Mouse (Mus musculus): ENCODE results near the gene Nuak2. TPM values are rescaled to one million over a fixed set of nuclear protein-coding genes. Genes with fewer than 3 reads are reported as not detected.

The Nuak2 gene
- polyA plus RNA-seq, 1 experiment: 4.7 TPM

DNA sequence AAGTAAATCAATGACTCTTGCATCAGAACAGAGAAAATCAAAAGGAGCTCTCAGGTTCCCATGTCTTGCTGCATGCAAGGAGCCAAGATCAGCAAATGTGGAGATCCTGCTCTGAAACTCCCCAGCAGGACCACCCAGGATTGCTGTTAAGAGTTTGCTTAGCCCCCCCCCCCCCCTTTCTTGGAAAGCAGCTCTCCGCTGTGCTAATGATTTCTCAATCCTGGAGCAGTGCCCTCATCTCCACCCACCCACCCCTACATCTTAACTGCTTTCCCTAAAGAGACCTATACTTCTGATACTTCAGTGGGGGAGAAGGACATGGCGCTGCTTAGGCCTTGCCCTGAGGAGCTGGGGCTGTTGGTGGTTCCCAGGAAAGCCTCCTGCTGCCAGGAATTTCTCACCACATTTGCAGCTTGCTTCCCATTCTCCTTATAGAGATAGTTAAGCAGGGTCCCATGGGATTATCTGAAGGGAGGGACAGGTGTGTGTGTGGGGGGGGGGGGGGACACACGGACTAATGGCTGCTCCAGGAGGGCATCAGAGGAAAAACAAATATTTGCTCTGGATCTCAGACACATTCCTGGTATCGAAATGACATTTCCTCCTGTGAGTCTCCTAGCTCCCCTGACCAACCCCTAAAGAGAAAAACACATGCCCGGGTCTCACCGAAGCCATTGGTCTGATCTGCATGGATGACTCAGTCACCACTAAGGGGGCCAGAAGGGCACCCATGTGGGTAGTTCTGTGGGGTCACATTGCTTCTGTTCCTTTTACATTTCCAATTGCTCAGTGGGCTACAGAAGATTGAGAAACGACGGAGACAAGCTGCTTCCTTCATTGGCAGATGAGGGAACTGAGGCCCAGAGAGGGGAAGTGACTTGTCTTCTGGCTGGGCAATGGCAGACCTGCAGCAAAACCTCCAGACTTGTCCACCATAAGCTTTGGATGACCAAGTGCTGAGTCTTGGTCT, 2.3 kb downstream of the Nuak2 start:
- H3K27ac ChIP-seq (ENCODE audit: control insufficient read depth, insufficient read depth, low read depth, low read length): no peak overlapping the region

DNA sequence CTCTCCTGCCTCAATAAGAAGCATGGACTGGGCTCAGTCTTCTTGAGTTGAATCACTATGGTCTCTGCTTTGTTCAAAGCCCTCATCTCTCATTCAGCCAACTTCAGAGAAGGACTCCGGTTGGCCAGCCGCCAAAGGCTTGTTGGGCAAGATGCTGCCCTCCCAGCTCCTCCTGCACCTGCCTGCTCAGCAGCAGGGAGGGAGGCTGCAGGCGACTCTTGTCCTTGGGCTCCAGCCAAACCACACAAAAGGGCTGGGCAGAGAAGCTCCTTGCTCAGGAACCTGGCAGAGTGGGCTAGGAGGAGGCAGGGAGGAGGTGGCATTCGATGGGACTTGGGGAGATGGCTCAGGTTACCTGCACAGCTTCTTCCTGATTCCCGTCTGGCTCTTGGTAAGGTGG, 3.3 kb downstream of the Nuak2 start:
- no peak overlapping the region for H3K4me3 ChIP-seq (ENCODE audit: control insufficient read depth, low read depth, low read length)
- H3K27me3 ChIP-seq (ENCODE audit: control insufficient read depth, insufficient read depth, low read length): no peaks in the 10 kb centered on the region
- H3K4me1 ChIP-seq (ENCODE audit: control insufficient read depth, insufficient read depth, low read length): peaks cover 18% of the 10 kb centered on the region
- H3K27ac ChIP-seq (ENCODE audit: control insufficient read depth, insufficient read depth, low read depth, low read length): no peak overlapping the region
- H3K36me3 ChIP-seq (ENCODE audit: control insufficient read depth, insufficient read depth, low read length): no peaks in the 10 kb centered on the region
- TF ChIP-seq POLR2A (IDR thresholded peaks at IDR 0.05; ENCODE audit: control insufficient read depth, low read depth, low read length): no peak
- TF ChIP-seq CTCF (IDR thresholded peaks at IDR 0.05; ENCODE audit: control insufficient read depth, insufficient read depth, insufficient replicate concordance, low read depth, low read length): no peak

More for the DNA sequence above, 2.3 kb downstream of the Nuak2 start:
- Histone ChIP-seq H3K4me3 (ENCODE audit: control insufficient read depth, low read depth, low read length) (no peak overlapping the region), H3K27me3 (ENCODE audit: control insufficient read depth, insufficient read depth, low read length) (no peaks in the 10 kb centered on the region), H3K4me1 (ENCODE audit: control insufficient read depth, insufficient read depth, low read length) (peaks cover 18% of the 10 kb centered on the region), H3K36me3 (ENCODE audit: control insufficient read depth, insufficient read depth, low read length) (no peaks in the 10 kb centered on the region)
- TF ChIP-seq POLR2A (IDR thresholded peaks at IDR 0.05; ENCODE audit: control insufficient read depth, low read depth, low read length) (no peak), CTCF (IDR thresholded peaks at IDR 0.05; ENCODE audit: control insufficient read depth, insufficient read depth, insufficient replicate concordance, low read depth, low read length) (no peak)

GRCm38 (mm10) chr1:132321821-132322580, 6.1 kb downstream of the Nuak2 start:
- no peaks in the 10 kb centered on the region for H3K27me3 ChIP-seq (ENCODE audit: control insufficient read depth, insufficient read depth, low read length)
- peak overlapping the region; percentile 68; the same call in 1 of the 2 replicates for H3K4me3 ChIP-seq (ENCODE audit: control insufficient read depth, low read depth, low read length)
- peaks cover 6% of the 10 kb centered on the region for H3K4me1 ChIP-seq (ENCODE audit: control insufficient read depth, insufficient read depth, low read length)
- H3K36me3 ChIP-seq (ENCODE audit: control insufficient read depth, insufficient read depth, low read length): no peaks in the 10 kb centered on the region
- peak overlapping the region; percentile 23; the same call in 1 of the 2 replicates for H3K27ac ChIP-seq (ENCODE audit: control insufficient read depth, insufficient read depth, low read depth, low read length)
- no peak for TF ChIP-seq POLR2A (IDR thresholded peaks at IDR 0.05; ENCODE audit: control insufficient read depth, low read depth, low read length)

- Histone ChIP-seq H3K4me3 (ENCODE audit: control insufficient read depth, low read depth, low read length) (peak overlapping the region; percentile 68), H3K36me3 (ENCODE audit: control insufficient read depth, insufficient read depth, low read length) (no peaks in the 10 kb centered on the region), H3K4me1 (ENCODE audit: control insufficient read depth, insufficient read depth, low read length) (peaks cover 6% of the 10 kb centered on the region), H3K27me3 (ENCODE audit: control insufficient read depth, insufficient read depth, low read length) (no peaks in the 10 kb centered on the region), H3K27ac (ENCODE audit: control insufficient read depth, insufficient read depth, low read depth, low read length) (peak overlapping the region; percentile 28)
- no peak for TF ChIP-seq CTCF (IDR thresholded peaks at IDR 0.05; ENCODE audit: control insufficient read depth, insufficient read depth, insufficient replicate concordance, low read depth, low read length)
- TF ChIP-seq POLR2A (IDR thresholded peaks at IDR 0.05; ENCODE audit: control insufficient read depth, low read depth, low read length): no peak
These were observed 7.0 kb downstream of the Nuak2 start for GRCm38 (mm10) chr1:132322711-132323542.

- H3K4me1 ChIP-seq (ENCODE audit: control insufficient read depth, insufficient read depth, low read length): peaks cover 6% of the 10 kb centered on the region
- no peaks in the 10 kb centered on the region for H3K27me3 ChIP-seq (ENCODE audit: control insufficient read depth, insufficient read depth, low read length)
- TF ChIP-seq CTCF (IDR thresholded peaks at IDR 0.05; ENCODE audit: control insufficient read depth, insufficient read depth, insufficient replicate concordance, low read depth, low read length): no peak
- TF ChIP-seq POLR2A (IDR thresholded peaks at IDR 0.05; ENCODE audit: control insufficient read depth, low read depth, low read length): no peak
- no peak overlapping the region for H3K27ac ChIP-seq (ENCODE audit: control insufficient read depth, insufficient read depth, low read depth, low read length)
- H3K36me3 ChIP-seq (ENCODE audit: control insufficient read depth, insufficient read depth, low read length): no peaks in the 10 kb centered on the region
- H3K4me3 ChIP-seq (ENCODE audit: control insufficient read depth, low read depth, low read length): no peak overlapping the region
These were observed 10.9 kb downstream of the Nuak2 start for GRCm38 (mm10) chr1:132326777-132327176.

DNA sequence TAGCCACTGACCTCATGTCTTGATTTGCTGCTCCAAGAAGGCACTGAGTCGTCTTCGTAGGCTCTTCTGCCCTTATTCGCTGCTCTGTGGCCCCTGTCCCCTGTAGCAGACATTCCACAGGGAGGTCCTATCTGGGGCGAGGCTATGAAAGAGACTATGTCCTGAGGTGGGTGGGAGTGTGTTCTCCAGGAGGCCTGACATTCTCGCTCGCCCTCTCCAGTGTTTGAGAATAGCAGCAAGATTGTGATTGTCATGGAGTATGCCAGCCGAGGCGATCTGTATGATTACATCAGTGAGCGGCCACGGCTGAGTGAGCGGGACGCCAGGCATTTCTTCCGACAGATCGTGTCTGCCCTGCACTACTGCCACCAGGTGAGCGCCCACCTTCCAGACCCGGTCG, 11.6 kb downstream of the Nuak2 start:
- peaks cover 6% of the 10 kb centered on the region for H3K4me1 ChIP-seq (ENCODE audit: control insufficient read depth, insufficient read depth, low read length)
- no peaks in the 10 kb centered on the region for H3K36me3 ChIP-seq (ENCODE audit: control insufficient read depth, insufficient read depth, low read length)
- no peak for TF ChIP-seq POLR2A (IDR thresholded peaks at IDR 0.05; ENCODE audit: control insufficient read depth, low read depth, low read length)
- TF ChIP-seq CTCF (IDR thresholded peaks at IDR 0.05; ENCODE audit: control insufficient read depth, insufficient read depth, insufficient replicate concordance, low read depth, low read length): no peak
- no peaks in the 10 kb centered on the region for H3K27me3 ChIP-seq (ENCODE audit: control insufficient read depth, insufficient read depth, low read length)
- H3K27ac ChIP-seq (ENCODE audit: control insufficient read depth, insufficient read depth, low read depth, low read length): peak overlapping the region; percentile 5
- no peak overlapping the region for H3K4me3 ChIP-seq (ENCODE audit: control insufficient read depth, low read depth, low read length)

All from testis, adult 2 months (tissue).